8 mouse cellular contexts compared by ENCODE assay signal in the genomic region with DNA sequence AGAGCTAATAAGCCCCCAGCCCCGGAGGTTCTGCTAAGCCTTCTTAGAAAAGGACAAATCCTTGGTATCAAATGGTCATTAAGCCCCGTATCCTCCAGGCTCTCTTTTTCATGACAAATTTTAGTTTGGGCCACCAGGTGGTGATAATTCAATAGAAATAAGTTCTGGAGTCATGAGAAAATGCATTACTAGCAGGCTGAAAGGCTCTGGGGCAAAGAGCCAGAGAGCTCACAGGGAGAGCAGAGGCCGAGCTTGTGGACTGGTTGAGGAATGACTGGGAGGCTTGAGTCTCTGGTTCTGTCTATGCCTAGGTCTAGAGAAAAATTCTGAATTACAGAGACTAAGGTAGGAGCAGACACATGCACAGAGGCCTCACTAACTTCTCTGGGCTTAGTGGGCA.
DNase-seq lines count a peak whose midpoint lies in the region; ATAC-seq lines count a peak whose summit lies in the region.

No protein-coding gene starts in this region.

- H3K4me1 ChIP-seq in hindbrain, embryonic 14.5 days (replicated peaks; ENCODE audit: control insufficient read depth, insufficient read depth, low read length): no peaks in the 10 kb centered on the region
- no peaks in the 10 kb centered on the region for H3K4me1 ChIP-seq in hindbrain, embryonic 13.5 days (replicated peaks)

- H3K27me3 ChIP-seq in hindbrain, embryonic 14.5 days (ENCODE audit: control insufficient read depth, insufficient read depth, low read length): no peaks in the 10 kb centered on the region
- no peaks in the 10 kb centered on the region for H3K27me3 ChIP-seq in hindbrain, embryonic 13.5 days

- peak; percentile 79 for DNase-seq in hindbrain, embryonic 14.5 days (ENCODE audit: low spot score)
- DNase-seq in adrenal gland, adult 8-10 months: peak; percentile 13
- peak; percentile 90 for DNase-seq in cerebellum, postnatal 10 days
- DNase-seq in layer of hippocampus, postnatal 36 days: peak; percentile 26
- no peak for DNase-seq in thymus, postnatal 25 days
- no peak for DNase-seq in urinary bladder, postnatal 25 days (ENCODE audit: low spot score)

- ATAC-seq in hindbrain, embryonic 14.5 days (ENCODE audit: low FRiP score): no peak
- ATAC-seq in hindbrain, embryonic 13.5 days (ENCODE audit: low FRiP score): no peak
- ATAC-seq in inflammation-experienced regulatory T-cells, adult 6 months: no peak

- no peak overlapping the region for H3K9ac ChIP-seq in hindbrain, embryonic 14.5 days
- no peak overlapping the region for H3K9ac ChIP-seq in hindbrain, embryonic 13.5 days

- H3K27ac ChIP-seq in hindbrain, embryonic 14.5 days: no peak overlapping the region
- H3K27ac ChIP-seq in hindbrain, embryonic 13.5 days: no peak overlapping the region

- H3K4me3 ChIP-seq in hindbrain, embryonic 14.5 days (replicated peaks; ENCODE audit: low read length): no peak overlapping the region
- H3K4me3 ChIP-seq in hindbrain, embryonic 13.5 days: no peak overlapping the region

- WGBS in hindbrain, embryonic 14.5 days: 45% methylated on average over 3 of the region's 3 CpGs
- 52% methylated on average over 3 of the region's 3 CpGs for WGBS in hindbrain, embryonic 13.5 days

- no peaks in the 10 kb centered on the region for H3K9me3 ChIP-seq in hindbrain, embryonic 14.5 days (ENCODE audit: control insufficient read depth, low read length)
- H3K9me3 ChIP-seq in hindbrain, embryonic 13.5 days: no peaks in the 10 kb centered on the region

- no peak overlapping the region for H3K4me2 ChIP-seq in hindbrain, embryonic 14.5 days (replicated peaks)
- H3K4me2 ChIP-seq in hindbrain, embryonic 13.5 days: no peak overlapping the region

- H3K36me3 ChIP-seq in hindbrain, embryonic 14.5 days (replicated peaks; ENCODE audit: control insufficient read depth, insufficient read depth): no peaks in the 10 kb centered on the region
- H3K36me3 ChIP-seq in hindbrain, embryonic 13.5 days: no peaks in the 10 kb centered on the region

Comparison
In these comparisons a context has a peak if more than half of its experiments do, and no peak if none do; other contexts are left out.
1. DNase-seq: peak in hindbrain, embryonic 14.5 days (single experiment), adrenal gland, adult 8-10 months (single experiment), cerebellum, postnatal 10 days (2 of 2) and layer of hippocampus, postnatal 36 days (2 of 2); none in thymus, postnatal 25 days (single experiment) and urinary bladder, postnatal 25 days (single experiment).